Mouse (Mus musculus): ENCODE measurements around the gene Spred1.

- no peak for TF ChIP-seq CTCF (IDR thresholded peaks at IDR 0.05; ENCODE audit: low read depth)
- TF ChIP-seq EP300 (optimal IDR thresholded peaks at IDR 0.05) = no peak
Measured at GRCm38 (mm10) chr2:117137751-117138150, 16.6 kb downstream of the Spred1 start.

Measured in stomach, postnatal 0 days (tissue).